Mouse (Mus musculus) kidney, embryonic 16.5 days (tissue): ENCODE data around the gene Tmem230. TPM values are rescaled to one million over a fixed set of nuclear protein-coding genes. Genes with fewer than 3 reads are reported as not detected.

Source experiments
- ATAC-seq: fragments of 200-750 bp; cut with Nextera tagmentation; 2 replicates; pipeline ENCODE4 v1.8.0; 2017; ENCODE audit warnings: moderate TSS enrichment; ENCODE audit not compliant: low FRiP score, low TSS enrichment
- H3K27ac ChIP-seq: fragments of 300-500 bp; sonication (generic); 2 replicates; pipeline ENCODE4 v1.5.1; 2014; ENCODE audit warnings: low read length
- H3K27me3 ChIP-seq: fragments of 300-500 bp; sonication (generic); 2 replicates; pipeline ENCODE4 v1.6.1; 2014; ENCODE audit warnings: low read length, control low read depth, mixed read lengths; ENCODE audit not compliant: insufficient read depth
- H3K36me3 ChIP-seq: fragments of 300-500 bp; sonication (generic); 2 replicates; pipeline ENCODE4 v1.6.1; 2014; ENCODE audit warnings: low read length, control low read depth, mixed read lengths; ENCODE audit not compliant: insufficient read depth
- H3K4me1 ChIP-seq: fragments of 300-500 bp; sonication (generic); 2 replicates; pipeline ENCODE4 v1.6.1; 2014; ENCODE audit warnings: low read length, control low read depth, mixed read lengths; ENCODE audit not compliant: insufficient read depth
- H3K4me2 ChIP-seq: fragments of 300-500 bp; sonication (generic); replicated peaks from 2 replicates; pipeline ENCODE4 v1.6.1; 2014; ENCODE audit warnings: low read depth, low read length
- H3K4me3 ChIP-seq: fragments of 300-500 bp; sonication (generic); 2 replicates; pipeline ENCODE4 v1.5.1; 2014; ENCODE audit warnings: mild to moderate bottlenecking, low read length
- H3K9ac ChIP-seq: fragments of 300-500 bp; sonication (generic); replicated peaks from 2 replicates; pipeline ENCODE4 v1.6.1; 2014; ENCODE audit warnings: low read length
- H3K9me3 ChIP-seq: fragments of 300-500 bp; sonication (generic); 2 replicates; pipeline ENCODE4 v1.6.1; 2016; ENCODE audit warnings: low read length, control low read depth
- WGBS: fragments of 180-500 bp; shearing (Covaris S2); extraction: QIAGEN DNeasy Blood & Tissue Kit; methylation state at CpG from one replicate; pipeline ENCODE4 v1.1.7; 2014; 5-methylcytosine and 5-hydroxymethylcytosine counted together
- polyA plus RNA-seq: library from polyadenylated mRNA; unstranded; fragments of >200 nt; fragmentation: Nextera tagmentation; extraction: Ambion mirVana; gene quantifications from 2 replicates; pipeline ENCODE4 v1.2.1, GENCODE M21; 2015

Tmem230 gene
- polyA plus RNA-seq, 1 experiment from 2014 or later = 50.1 TPM

- WGBS = 60% methylated on average over 15 of the region's 15 CpGs
- no peak overlapping the region for H3K9ac ChIP-seq
- H3K27me3 ChIP-seq = no peaks in the 10 kb centered on the region
- peak overlapping the region; percentile 86 for H3K27ac ChIP-seq
- H3K36me3 ChIP-seq = peaks cover 9% of the 10 kb centered on the region; the same call in 1 of the 2 replicates
- no peak overlapping the region for H3K4me2 ChIP-seq
- H3K9me3 ChIP-seq = peaks cover 8% of the 10 kb centered on the region
- peaks cover 36% of the 10 kb centered on the region for H3K4me1 ChIP-seq
- H3K4me3 ChIP-seq = no peak overlapping the region
- ATAC-seq = 0 out of 2 replicates have a peak, but pooled peaks have one; percentile 13
Measured at GRCm38 (mm10) chr2:132283236-132284070, 35.8 kb upstream of the Tmem230 start.

GRCm38 (mm10) chr2:132282453-132283174, 35.0 kb upstream of the Tmem230 start:
- no peak overlapping the region for H3K4me2 ChIP-seq
- H3K4me1 ChIP-seq = peaks cover 42% of the 10 kb centered on the region
- 0 out of 2 replicates have a peak overlapping the region, but pooled peaks have one; percentile 27 for H3K9ac ChIP-seq
- WGBS = 42% methylated on average over 12 of the region's 12 CpGs
- H3K27me3 ChIP-seq = no peaks in the 10 kb centered on the region
- ATAC-seq = no peak
- H3K36me3 ChIP-seq = peaks cover 9% of the 10 kb centered on the region; the same call in 1 of the 2 replicates
- H3K4me3 ChIP-seq = no peak overlapping the region
- peaks cover 8% of the 10 kb centered on the region for H3K9me3 ChIP-seq
- H3K27ac ChIP-seq = peak overlapping the region; percentile 86

- Histone ChIP-seq H3K27ac (no peak overlapping the region), H3K4me1 (peaks cover 46% of the 10 kb centered on the region), H3K27me3 (no peaks in the 10 kb centered on the region), H3K36me3 (peaks cover 9% of the 10 kb centered on the region; the same call in 1 of the 2 replicates), H3K4me3 (no peak overlapping the region), H3K9ac (no peak overlapping the region), H3K9me3 (peaks cover 5% of the 10 kb centered on the region; the same call in 1 of the 2 replicates), H3K4me2 (no peak overlapping the region)
- ATAC-seq = no peak
- 49% methylated on average over 10 of the region's 10 CpGs for WGBS
Measured at GRCm38 (mm10) chr2:132281560-132282452, 34.2 kb upstream of the Tmem230 start.

GRCm38 (mm10) chr2:132280518-132281120, 33.0 kb upstream of the Tmem230 start:
- 0 out of 2 replicates have a peak, but pooled peaks cover 5% of the 10 kb centered on the region for H3K36me3 ChIP-seq
- WGBS = 90% methylated on average over 10 of the region's 10 CpGs
- H3K27ac ChIP-seq = no peak overlapping the region
- no peak overlapping the region for H3K4me2 ChIP-seq
- no peak overlapping the region for H3K9ac ChIP-seq
- ATAC-seq = no peak
- H3K4me3 ChIP-seq = no peak overlapping the region
- H3K9me3 ChIP-seq = no peaks in the 10 kb centered on the region
- H3K27me3 ChIP-seq = no peaks in the 10 kb centered on the region
- peaks cover 46% of the 10 kb centered on the region for H3K4me1 ChIP-seq

- Histone ChIP-seq H3K27ac (no peak overlapping the region), H3K36me3 (0 out of 2 replicates have a peak, but pooled peaks cover 5% of the 10 kb centered on the region), H3K4me3 (no peak overlapping the region), H3K4me1 (peaks cover 44% of the 10 kb centered on the region), H3K9ac (no peak overlapping the region), H3K4me2 (no peak overlapping the region), H3K9me3 (no peaks in the 10 kb centered on the region), H3K27me3 (no peaks in the 10 kb centered on the region)
- WGBS = 47% methylated on average over 4 of the region's 4 CpGs
- ATAC-seq = no peak
Measured at GRCm38 (mm10) chr2:132279978-132280377, 32.4 kb upstream of the Tmem230 start.

- 0 out of 2 replicates have a peak, but pooled peaks cover 5% of the 10 kb centered on the region for H3K36me3 ChIP-seq
- peaks cover 41% of the 10 kb centered on the region for H3K4me1 ChIP-seq
- no peak overlapping the region for H3K9ac ChIP-seq
- 58% methylated on average over 3 of the region's 3 CpGs for WGBS
- no peak overlapping the region for H3K27ac ChIP-seq
- no peaks in the 10 kb centered on the region for H3K27me3 ChIP-seq
- H3K4me2 ChIP-seq = no peak overlapping the region
- no peaks in the 10 kb centered on the region for H3K9me3 ChIP-seq
- H3K4me3 ChIP-seq = no peak overlapping the region
- ATAC-seq = no peak
Measured at GRCm38 (mm10) chr2:132279336-132279882, 31.8 kb upstream of the Tmem230 start.

GRCm38 (mm10) chr2:132278273-132278853, 30.8 kb upstream of the Tmem230 start:
- H3K4me1 ChIP-seq = peaks cover 37% of the 10 kb centered on the region
- 41% methylated on average over 8 of the region's 8 CpGs for WGBS
- H3K4me2 ChIP-seq = no peak overlapping the region
- no peak overlapping the region for H3K9ac ChIP-seq
- H3K27ac ChIP-seq = peak overlapping the region; percentile 73
- H3K27me3 ChIP-seq = no peaks in the 10 kb centered on the region
- H3K9me3 ChIP-seq = 0 out of 2 replicates have a peak, but pooled peaks cover 3% of the 10 kb centered on the region
- peak; percentile 77 for ATAC-seq
- H3K36me3 ChIP-seq = 0 out of 2 replicates have a peak, but pooled peaks cover 9% of the 10 kb centered on the region
- no peak overlapping the region for H3K4me3 ChIP-seq

GRCm38 (mm10) chr2:132276249-132276648, 28.6 kb upstream of the Tmem230 start:
- no peak overlapping the region for H3K9ac ChIP-seq
- H3K9me3 ChIP-seq = 0 out of 2 replicates have a peak, but pooled peaks cover 3% of the 10 kb centered on the region
- no peak overlapping the region for H3K27ac ChIP-seq
- 72% methylated on average over 4 of the region's 4 CpGs for WGBS
- H3K4me1 ChIP-seq = peaks cover 22% of the 10 kb centered on the region
- no peak for ATAC-seq
- no peaks in the 10 kb centered on the region for H3K27me3 ChIP-seq
- 0 out of 2 replicates have a peak, but pooled peaks cover 9% of the 10 kb centered on the region for H3K36me3 ChIP-seq
- no peak overlapping the region for H3K4me2 ChIP-seq
- H3K4me3 ChIP-seq = no peak overlapping the region
